Mouse (Mus musculus): ENCODE data around the gene Optc. TPM values are rescaled to one million over a fixed set of nuclear protein-coding genes. Genes with fewer than 3 reads are reported as not detected.
A peak's percentile ranks its signal among the peaks of the same experiment; 100 is the strongest.

The Optc gene
- total and polyA plus RNA-seq, 2 experiments from 2014 or later, result 3.7 to 10.4 TPM

- H3K9me3 ChIP-seq (ENCODE audit: low read length), result no peaks in the 10 kb centered on the region
- no peak overlapping the region for H3K4me3 ChIP-seq (ENCODE audit: low read length)
- no peak for TF ChIP-seq CTCF (IDR thresholded peaks at IDR 0.05; ENCODE audit: low read depth)
- ATAC-seq, result no peak
- H3K36me3 ChIP-seq (ENCODE audit: insufficient read depth, low read length), result no peaks in the 10 kb centered on the region
- DNase-seq (ENCODE audit: low spot score), result no peak
- no peak overlapping the region for H3K9ac ChIP-seq (replicated peaks; ENCODE audit: low read length)
- no peak overlapping the region for H3K4me2 ChIP-seq (ENCODE audit: low read depth, low read length)
- no peaks in the 10 kb centered on the region for H3K4me1 ChIP-seq (ENCODE audit: insufficient read depth, low read length)
- H3K27me3 ChIP-seq (ENCODE audit: insufficient read depth, low read length), result no peaks in the 10 kb centered on the region
- H3K27ac ChIP-seq, result peak overlapping the region; percentile 22; the same call in 1 of the 2 replicates
- WGBS, result 73% methylated on average over 14 of the region's 14 CpGs
Observed at GRCm38 (mm10) chr1:133933301-133934195, 25.7 kb upstream of the Optc start.

DNA sequence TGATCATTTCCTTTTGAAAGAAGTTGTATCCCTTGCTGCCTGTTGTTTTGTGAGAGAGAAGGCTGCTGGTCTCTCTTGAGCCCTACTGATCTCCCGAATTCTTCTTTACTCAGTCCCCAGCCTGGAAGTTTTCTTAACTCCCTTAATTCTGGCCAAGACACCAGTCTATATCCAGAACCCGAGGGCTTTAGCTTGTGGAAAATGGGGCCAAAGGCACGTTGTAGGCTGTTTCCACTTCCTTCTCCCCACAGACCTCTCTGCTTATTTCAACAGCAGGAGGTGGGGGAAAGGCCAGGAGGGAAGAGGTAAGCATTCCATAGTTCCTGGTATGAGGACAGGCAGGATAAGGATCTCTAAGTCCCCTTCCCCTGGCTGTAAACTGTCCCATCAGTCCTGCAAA, 22.2 kb upstream of the Optc start:
- H3K4me1 ChIP-seq (ENCODE audit: insufficient read depth, low read length), result no peaks in the 10 kb centered on the region
- H3K4me2 ChIP-seq (ENCODE audit: low read depth, low read length), result no peak overlapping the region
- H3K27ac ChIP-seq, result no peak overlapping the region
- 56% methylated on average over 3 of the region's 3 CpGs for WGBS
- TF ChIP-seq CTCF (IDR thresholded peaks at IDR 0.05; ENCODE audit: low read depth), result no peak
- ATAC-seq (no peak), DNase-seq (ENCODE audit: low spot score) (no peak)
- H3K9ac ChIP-seq (replicated peaks; ENCODE audit: low read length), result no peak overlapping the region
- H3K4me3 ChIP-seq (ENCODE audit: low read length), result no peak overlapping the region
- H3K36me3 ChIP-seq (ENCODE audit: insufficient read depth, low read length), result no peaks in the 10 kb centered on the region
- H3K27me3 ChIP-seq (ENCODE audit: insufficient read depth, low read length), result no peaks in the 10 kb centered on the region
- no peaks in the 10 kb centered on the region for H3K9me3 ChIP-seq (ENCODE audit: low read length)

DNA sequence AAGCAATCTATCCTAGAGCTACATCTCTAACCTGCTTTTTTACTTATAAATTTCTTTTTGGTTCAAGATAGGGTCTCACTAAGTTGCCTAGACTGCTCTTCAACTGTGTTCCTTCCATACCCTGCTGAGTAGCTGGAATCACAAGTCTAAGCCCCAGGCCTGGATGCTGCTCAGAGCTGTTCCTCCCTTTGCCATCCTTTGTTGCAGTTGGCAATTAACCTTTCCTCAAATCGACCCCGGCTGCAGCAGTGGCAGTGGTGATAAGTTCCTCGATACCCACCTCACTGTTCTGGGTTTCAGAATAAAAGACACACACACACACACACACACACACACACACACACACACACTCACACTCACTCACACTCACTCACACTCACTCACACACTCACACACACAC, 17.4 kb upstream of the Optc start:
- no peak for TF ChIP-seq CTCF (IDR thresholded peaks at IDR 0.05; ENCODE audit: low read depth)
- ATAC-seq (no peak), DNase-seq (ENCODE audit: low spot score) (no peak)
- Histone ChIP-seq H3K4me1 (ENCODE audit: insufficient read depth, low read length) (0 out of 2 replicates have a peak, but pooled peaks cover 6% of the 10 kb centered on the region), H3K9me3 (ENCODE audit: low read length) (no peaks in the 10 kb centered on the region), H3K4me2 (ENCODE audit: low read depth, low read length) (no peak overlapping the region), H3K27ac (no peak overlapping the region), H3K27me3 (ENCODE audit: insufficient read depth, low read length) (no peaks in the 10 kb centered on the region), H3K4me3 (ENCODE audit: low read length) (no peak overlapping the region), H3K9ac (replicated peaks; ENCODE audit: low read length) (no peak overlapping the region), H3K36me3 (ENCODE audit: insufficient read depth, low read length) (no peaks in the 10 kb centered on the region)
- WGBS, result 92% methylated on average over 3 of the region's 3 CpGs

DNA sequence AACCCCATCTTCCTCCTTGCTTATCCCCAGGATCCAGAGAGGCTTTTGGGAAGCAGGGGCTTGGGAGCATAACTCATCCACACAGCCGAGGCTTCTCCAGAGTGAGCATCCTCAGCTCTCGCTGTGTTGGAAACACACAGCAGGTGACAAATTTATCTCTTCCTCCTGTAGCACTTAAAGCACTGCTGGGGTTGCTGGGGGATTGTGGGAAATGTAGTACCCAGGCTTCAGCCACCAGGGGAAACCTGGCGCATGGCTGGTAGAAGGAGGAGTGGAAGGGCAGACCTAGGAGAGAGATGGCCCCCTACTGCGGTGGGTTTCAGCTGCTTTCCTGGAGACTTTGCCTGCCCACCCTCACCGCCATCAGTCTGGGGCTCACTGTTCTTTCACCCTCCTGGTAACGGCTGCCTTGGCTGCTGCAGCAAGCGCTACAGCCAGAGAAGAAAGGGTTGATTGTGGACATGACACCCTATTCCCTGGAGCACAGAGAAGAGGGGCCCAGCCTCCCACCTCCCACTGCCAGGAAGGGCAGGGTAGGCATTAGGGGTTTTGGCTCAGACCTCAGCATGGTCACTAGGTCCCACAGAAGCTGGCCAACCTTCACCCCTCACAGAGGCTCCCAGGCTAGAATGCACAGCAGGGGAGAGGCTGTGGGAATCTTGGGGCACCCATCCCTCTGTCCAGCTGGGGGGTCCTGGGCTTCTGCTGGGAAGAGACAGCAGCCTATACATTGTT, 16.5 kb upstream of the Optc start:
- no peak overlapping the region for H3K27ac ChIP-seq
- peak; percentile 71 for TF ChIP-seq CTCF (IDR thresholded peaks at IDR 0.05; ENCODE audit: low read depth)
- H3K27me3 ChIP-seq (ENCODE audit: insufficient read depth, low read length), result no peaks in the 10 kb centered on the region
- no peaks in the 10 kb centered on the region for H3K9me3 ChIP-seq (ENCODE audit: low read length)
- H3K9ac ChIP-seq (replicated peaks; ENCODE audit: low read length), result 0 out of 2 replicates have a peak overlapping the region, but pooled peaks have one; percentile 31
- H3K36me3 ChIP-seq (ENCODE audit: insufficient read depth, low read length), result no peaks in the 10 kb centered on the region
- peak; percentile 73 for ATAC-seq
- H3K4me1 ChIP-seq (ENCODE audit: insufficient read depth, low read length), result 0 out of 2 replicates have a peak, but pooled peaks cover 9% of the 10 kb centered on the region
- 0 out of 2 replicates have a peak overlapping the region, but pooled peaks have one; percentile 6 for H3K4me2 ChIP-seq (ENCODE audit: low read depth, low read length)
- WGBS, result 24% methylated on average over 7 of the region's 7 CpGs
- H3K4me3 ChIP-seq (ENCODE audit: low read length), result no peak overlapping the region
- peak; percentile 73 for DNase-seq (ENCODE audit: low spot score)

DNA sequence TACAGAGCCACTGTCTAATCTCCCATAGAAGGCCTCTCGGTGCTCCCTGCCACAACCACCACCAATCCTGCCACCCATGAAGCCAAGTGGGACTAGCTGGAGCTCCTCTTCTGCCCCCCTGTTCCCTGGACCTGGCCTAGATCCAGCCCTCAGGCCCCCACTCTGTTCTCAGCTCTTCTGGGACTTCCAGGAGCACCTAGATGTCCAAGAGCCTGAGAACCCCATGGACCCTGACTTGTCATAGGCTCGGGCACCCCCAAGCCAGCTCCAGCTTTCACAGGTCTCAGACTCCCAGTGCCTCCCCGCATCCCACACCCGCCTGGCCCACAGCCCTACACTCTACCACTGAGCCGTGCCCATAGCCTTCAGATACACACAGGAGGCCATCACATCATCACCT, 15.3 kb upstream of the Optc start:
- Histone ChIP-seq H3K4me1 (ENCODE audit: insufficient read depth, low read length) (0 out of 2 replicates have a peak, but pooled peaks cover 12% of the 10 kb centered on the region), H3K36me3 (ENCODE audit: insufficient read depth, low read length) (no peaks in the 10 kb centered on the region), H3K4me3 (ENCODE audit: low read length) (no peak overlapping the region), H3K9me3 (ENCODE audit: low read length) (no peaks in the 10 kb centered on the region), H3K27ac (no peak overlapping the region), H3K4me2 (ENCODE audit: low read depth, low read length) (no peak overlapping the region), H3K27me3 (ENCODE audit: insufficient read depth, low read length) (no peaks in the 10 kb centered on the region), H3K9ac (replicated peaks; ENCODE audit: low read length) (no peak overlapping the region)
- ATAC-seq (no peak), DNase-seq (ENCODE audit: low spot score) (no peak)
- WGBS, result 88% methylated on average over 5 of the region's 5 CpGs
- no peak for TF ChIP-seq CTCF (IDR thresholded peaks at IDR 0.05; ENCODE audit: low read depth)

- H3K4me2 ChIP-seq (ENCODE audit: low read depth, low read length), result peak within 1 kb of the TSS; percentile 22
- no peaks in the 10 kb centered on the region for H3K27me3 ChIP-seq (ENCODE audit: insufficient read depth, low read length)
Observed at GRCm38 (mm10) chr1:133921304-133921751, 13.5 kb upstream of the Optc start, which contains the start of gene Prelp. Prelp (minus strand) TSS chr1:133921414.

More at GRCm38 (mm10) chr1:133921304-133921751, 13.5 kb upstream of the Optc start, which contains the start of gene Prelp:
- Histone ChIP-seq H3K27ac (peak within 1 kb of the TSS; percentile 56), H3K4me1 (ENCODE audit: insufficient read depth, low read length) (peaks cover 18% of the 10 kb centered on the region; the same call in 1 of the 2 replicates), H3K4me3 (ENCODE audit: low read length) (no peak within 1 kb of the TSS), H3K9ac (replicated peaks; ENCODE audit: low read length) (no peak within 1 kb of the TSS), H3K9me3 (ENCODE audit: low read length) (no peaks in the 10 kb centered on the region), H3K36me3 (ENCODE audit: insufficient read depth, low read length) (no peaks in the 10 kb centered on the region)
- 14% methylated on average over 8 of the region's 8 CpGs for WGBS
- ATAC-seq (peak; percentile 44; the same call in 1 of the 2 replicates), DNase-seq (ENCODE audit: low spot score) (peak; percentile 46)
- TF ChIP-seq CTCF (IDR thresholded peaks at IDR 0.05; ENCODE audit: low read depth), result no peak
